Mouse (Mus musculus): ENCODE data around the gene Zic1. TPM values are rescaled to one million over a fixed set of nuclear protein-coding genes. Genes with fewer than 3 reads are reported as not detected.

Zic1 gene
- polyA plus RNA-seq, 1 experiment from 2014 or later = not detected

DNA sequence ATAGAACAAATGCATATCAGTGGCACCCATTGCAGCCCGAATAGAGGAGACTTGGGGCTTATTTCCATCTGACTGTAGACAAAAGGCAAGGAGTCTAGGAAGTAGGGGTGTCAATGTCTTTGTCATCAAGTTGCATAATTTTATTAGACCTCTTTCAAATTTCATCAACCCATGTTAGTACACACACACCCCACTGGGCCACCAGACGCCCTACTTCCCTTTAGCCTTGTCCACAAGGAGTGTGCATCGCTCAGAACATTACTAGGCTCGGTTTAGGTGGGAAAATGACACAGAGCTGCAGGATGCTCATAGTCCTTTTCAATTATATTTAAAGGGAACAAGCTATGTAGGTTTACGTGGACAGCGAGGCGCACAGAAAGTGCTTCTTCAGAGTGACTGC is 34.4 kb upstream of the Zic1 start:
- ATAC-seq (ENCODE audit: low FRiP score, low TSS enrichment) = no peak
- Histone ChIP-seq H3K9me3 (ENCODE audit: low read length) (no peaks in the 10 kb centered on the region), H3K27ac (ENCODE audit: low read length) (no peak overlapping the region), H3K4me1 (ENCODE audit: insufficient read depth, low read length) (no peaks in the 10 kb centered on the region), H3K4me3 (ENCODE audit: low read length) (no peak overlapping the region), H3K27me3 (ENCODE audit: insufficient read depth, low read length) (peaks cover 97% of the 10 kb centered on the region), H3K36me3 (ENCODE audit: insufficient read depth, low read length) (no peaks in the 10 kb centered on the region), H3K4me2 (replicated peaks; ENCODE audit: low read depth, low read length) (no peak overlapping the region), H3K9ac (replicated peaks; ENCODE audit: low read length) (no peak overlapping the region)
- WGBS = 14% methylated on average over 7 of the region's 7 CpGs

DNA sequence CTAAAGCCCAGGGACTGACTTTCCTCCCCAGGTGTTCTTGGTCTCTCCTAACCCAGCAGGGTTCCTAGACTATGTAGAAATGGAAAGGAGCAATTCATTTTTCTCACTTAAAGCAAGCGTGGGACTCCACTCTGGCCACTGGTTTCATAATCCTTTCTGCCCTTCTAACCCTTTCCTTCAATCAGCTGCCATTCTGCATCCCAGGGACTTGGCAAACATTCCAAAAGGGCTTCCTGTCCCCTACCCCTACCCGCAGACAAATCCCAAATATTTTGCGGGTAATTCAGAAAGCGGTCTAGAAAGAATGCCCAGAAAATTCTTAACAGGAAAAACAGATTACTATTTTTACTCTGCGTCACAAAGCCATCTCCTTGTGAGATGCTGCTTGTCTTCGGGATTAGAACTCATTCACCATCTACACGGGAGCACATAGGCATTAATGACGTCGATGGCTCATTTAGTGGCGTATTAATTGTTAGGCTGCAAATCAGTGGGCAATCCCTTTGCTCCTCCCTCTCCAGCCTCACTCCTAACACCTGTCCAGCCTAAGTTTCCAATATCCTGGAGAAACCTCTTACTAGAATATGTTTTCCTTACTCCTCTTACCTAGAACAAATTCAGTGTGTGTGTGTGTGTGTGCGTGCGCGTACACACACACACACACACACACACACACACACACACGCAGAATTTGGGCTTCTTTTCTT is 29.6 kb upstream of the Zic1 start:
- no peaks in the 10 kb centered on the region for H3K9me3 ChIP-seq (ENCODE audit: low read length)
- no peak overlapping the region for H3K4me2 ChIP-seq (replicated peaks; ENCODE audit: low read depth, low read length)
- H3K27ac ChIP-seq (ENCODE audit: low read length) = no peak overlapping the region
- H3K4me1 ChIP-seq (ENCODE audit: insufficient read depth, low read length) = no peaks in the 10 kb centered on the region
- H3K36me3 ChIP-seq (ENCODE audit: insufficient read depth, low read length) = no peaks in the 10 kb centered on the region
- H3K27me3 ChIP-seq (ENCODE audit: insufficient read depth, low read length) = peaks cover 95% of the 10 kb centered on the region
- no peak for ATAC-seq (ENCODE audit: low FRiP score, low TSS enrichment)
- H3K9ac ChIP-seq (replicated peaks; ENCODE audit: low read length) = no peak overlapping the region
- 5% methylated on average over 14 of the region's 14 CpGs for WGBS
- no peak overlapping the region for H3K4me3 ChIP-seq (ENCODE audit: low read length)

GRCm38 (mm10) chr9:91394211-91394646 is 28.6 kb upstream of the Zic1 start:
- Histone ChIP-seq H3K9ac (replicated peaks; ENCODE audit: low read length) (no peak overlapping the region), H3K27ac (ENCODE audit: low read length) (no peak overlapping the region), H3K4me2 (replicated peaks; ENCODE audit: low read depth, low read length) (no peak overlapping the region), H3K4me1 (ENCODE audit: insufficient read depth, low read length) (no peaks in the 10 kb centered on the region), H3K9me3 (ENCODE audit: low read length) (no peaks in the 10 kb centered on the region), H3K36me3 (ENCODE audit: insufficient read depth, low read length) (no peaks in the 10 kb centered on the region), H3K4me3 (ENCODE audit: low read length) (no peak overlapping the region), H3K27me3 (ENCODE audit: insufficient read depth, low read length) (peaks cover 95% of the 10 kb centered on the region)
- no peak for ATAC-seq (ENCODE audit: low FRiP score, low TSS enrichment)
- under 1% methylated on average over 14 of the region's 14 CpGs for WGBS

- peaks cover 94% of the 10 kb centered on the region for H3K27me3 ChIP-seq (ENCODE audit: insufficient read depth, low read length)
- no peaks in the 10 kb centered on the region for H3K36me3 ChIP-seq (ENCODE audit: insufficient read depth, low read length)
- H3K4me2 ChIP-seq (replicated peaks; ENCODE audit: low read depth, low read length) = no peak overlapping the region
- no peak for ATAC-seq (ENCODE audit: low FRiP score, low TSS enrichment)
- H3K4me1 ChIP-seq (ENCODE audit: insufficient read depth, low read length) = no peaks in the 10 kb centered on the region
- H3K4me3 ChIP-seq (ENCODE audit: low read length) = no peak overlapping the region
- no peak overlapping the region for H3K27ac ChIP-seq (ENCODE audit: low read length)
- no peaks in the 10 kb centered on the region for H3K9me3 ChIP-seq (ENCODE audit: low read length)
- no peak overlapping the region for H3K9ac ChIP-seq (replicated peaks; ENCODE audit: low read length)
- 5% methylated on average over 8 of the region's 8 CpGs for WGBS
Measured at GRCm38 (mm10) chr9:91393376-91394068, 27.9 kb upstream of the Zic1 start.

GRCm38 (mm10) chr9:91388173-91388572 is 22.6 kb upstream of the Zic1 start:
- peaks cover 96% of the 10 kb centered on the region for H3K27me3 ChIP-seq (ENCODE audit: insufficient read depth, low read length)
- no peaks in the 10 kb centered on the region for H3K4me1 ChIP-seq (ENCODE audit: insufficient read depth, low read length)
- no peak overlapping the region for H3K4me2 ChIP-seq (replicated peaks; ENCODE audit: low read depth, low read length)
- no peaks in the 10 kb centered on the region for H3K36me3 ChIP-seq (ENCODE audit: insufficient read depth, low read length)
- WGBS = under 1% methylated on average over 4 of the region's 4 CpGs
- no peak overlapping the region for H3K9ac ChIP-seq (replicated peaks; ENCODE audit: low read length)
- ATAC-seq (ENCODE audit: low FRiP score, low TSS enrichment) = no peak
- H3K27ac ChIP-seq (ENCODE audit: low read length) = no peak overlapping the region
- H3K9me3 ChIP-seq (ENCODE audit: low read length) = no peaks in the 10 kb centered on the region
- H3K4me3 ChIP-seq (ENCODE audit: low read length) = no peak overlapping the region

GRCm38 (mm10) chr9:91387740-91388080 is 22.1 kb upstream of the Zic1 start:
- Histone ChIP-seq H3K9me3 (ENCODE audit: low read length) (no peaks in the 10 kb centered on the region), H3K4me1 (ENCODE audit: insufficient read depth, low read length) (no peaks in the 10 kb centered on the region), H3K9ac (replicated peaks; ENCODE audit: low read length) (no peak overlapping the region), H3K36me3 (ENCODE audit: insufficient read depth, low read length) (no peaks in the 10 kb centered on the region), H3K27me3 (ENCODE audit: insufficient read depth, low read length) (peaks cover 98% of the 10 kb centered on the region), H3K4me2 (replicated peaks; ENCODE audit: low read depth, low read length) (no peak overlapping the region), H3K27ac (ENCODE audit: low read length) (no peak overlapping the region), H3K4me3 (ENCODE audit: low read length) (no peak overlapping the region)
- ATAC-seq (ENCODE audit: low FRiP score, low TSS enrichment) = no peak
- under 1% methylated on average over 5 of the region's 5 CpGs for WGBS

DNA sequence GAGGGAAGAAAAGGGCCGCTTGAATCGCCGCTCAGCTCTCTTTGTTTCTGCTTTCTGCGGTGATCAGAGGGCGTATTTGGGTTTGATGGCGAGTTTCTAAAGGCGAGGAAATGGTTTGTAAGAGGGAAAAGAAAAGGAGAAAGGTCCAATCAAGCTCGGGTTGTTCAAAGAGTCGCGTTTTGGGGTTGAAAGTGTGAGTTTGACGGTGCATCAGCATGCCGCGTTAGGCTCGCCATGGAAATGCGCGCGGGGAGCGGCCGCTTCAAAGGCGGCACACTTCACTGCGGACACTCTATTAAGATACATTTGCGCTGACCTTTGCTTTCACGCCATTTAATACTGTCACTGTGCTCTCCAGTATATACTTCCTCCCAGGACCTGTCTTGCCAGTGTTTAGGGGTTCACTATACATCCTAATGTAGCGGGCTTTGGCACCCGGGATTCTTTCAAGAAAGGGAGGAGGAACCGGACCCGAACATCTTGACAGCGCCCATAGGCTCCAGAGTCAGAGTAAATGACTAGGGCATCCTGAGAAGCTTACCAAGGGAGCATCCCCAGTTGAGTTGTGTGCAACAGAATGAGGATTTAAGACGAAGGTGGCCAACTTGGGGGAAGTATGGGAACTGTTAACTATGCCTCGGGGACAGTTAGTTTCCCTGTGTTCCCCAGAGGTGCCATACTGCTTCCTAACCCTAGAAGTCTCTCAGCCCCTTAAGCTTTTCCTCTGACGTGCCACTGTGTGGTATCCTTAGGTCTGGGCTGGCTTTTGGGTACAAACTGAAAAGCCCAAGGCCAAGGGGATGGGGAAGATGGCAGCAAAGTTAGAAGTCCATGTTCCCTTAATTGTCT is 21.5 kb upstream of the Zic1 start:
- H3K36me3 ChIP-seq (ENCODE audit: insufficient read depth, low read length) = no peaks in the 10 kb centered on the region
- H3K27me3 ChIP-seq (ENCODE audit: insufficient read depth, low read length) = peaks cover 98% of the 10 kb centered on the region
- no peak overlapping the region for H3K4me2 ChIP-seq (replicated peaks; ENCODE audit: low read depth, low read length)
- no peaks in the 10 kb centered on the region for H3K4me1 ChIP-seq (ENCODE audit: insufficient read depth, low read length)
- no peak overlapping the region for H3K27ac ChIP-seq (ENCODE audit: low read length)
- no peak overlapping the region for H3K9ac ChIP-seq (replicated peaks; ENCODE audit: low read length)
- no peaks in the 10 kb centered on the region for H3K9me3 ChIP-seq (ENCODE audit: low read length)
- ATAC-seq (ENCODE audit: low FRiP score, low TSS enrichment) = no peak
- under 1% methylated on average over 31 of the region's 31 CpGs for WGBS
- H3K4me3 ChIP-seq (ENCODE audit: low read length) = no peak overlapping the region

- Histone ChIP-seq H3K36me3 (ENCODE audit: insufficient read depth, low read length) (no peaks in the 10 kb centered on the region), H3K4me1 (ENCODE audit: insufficient read depth, low read length) (no peaks in the 10 kb centered on the region), H3K27me3 (ENCODE audit: insufficient read depth, low read length) (peaks cover 98% of the 10 kb centered on the region), H3K9me3 (ENCODE audit: low read length) (no peaks in the 10 kb centered on the region), H3K27ac (ENCODE audit: low read length) (no peak overlapping the region), H3K4me2 (replicated peaks; ENCODE audit: low read depth, low read length) (no peak overlapping the region), H3K9ac (replicated peaks; ENCODE audit: low read length) (no peak overlapping the region), H3K4me3 (ENCODE audit: low read length) (no peak overlapping the region)
- no peak for ATAC-seq (ENCODE audit: low FRiP score, low TSS enrichment)
- whole genome bisulfite sequencing = 1% methylated on average over 17 of the region's 17 CpGs
Measured at GRCm38 (mm10) chr9:91386502-91386890, 20.9 kb upstream of the Zic1 start.

DNA sequence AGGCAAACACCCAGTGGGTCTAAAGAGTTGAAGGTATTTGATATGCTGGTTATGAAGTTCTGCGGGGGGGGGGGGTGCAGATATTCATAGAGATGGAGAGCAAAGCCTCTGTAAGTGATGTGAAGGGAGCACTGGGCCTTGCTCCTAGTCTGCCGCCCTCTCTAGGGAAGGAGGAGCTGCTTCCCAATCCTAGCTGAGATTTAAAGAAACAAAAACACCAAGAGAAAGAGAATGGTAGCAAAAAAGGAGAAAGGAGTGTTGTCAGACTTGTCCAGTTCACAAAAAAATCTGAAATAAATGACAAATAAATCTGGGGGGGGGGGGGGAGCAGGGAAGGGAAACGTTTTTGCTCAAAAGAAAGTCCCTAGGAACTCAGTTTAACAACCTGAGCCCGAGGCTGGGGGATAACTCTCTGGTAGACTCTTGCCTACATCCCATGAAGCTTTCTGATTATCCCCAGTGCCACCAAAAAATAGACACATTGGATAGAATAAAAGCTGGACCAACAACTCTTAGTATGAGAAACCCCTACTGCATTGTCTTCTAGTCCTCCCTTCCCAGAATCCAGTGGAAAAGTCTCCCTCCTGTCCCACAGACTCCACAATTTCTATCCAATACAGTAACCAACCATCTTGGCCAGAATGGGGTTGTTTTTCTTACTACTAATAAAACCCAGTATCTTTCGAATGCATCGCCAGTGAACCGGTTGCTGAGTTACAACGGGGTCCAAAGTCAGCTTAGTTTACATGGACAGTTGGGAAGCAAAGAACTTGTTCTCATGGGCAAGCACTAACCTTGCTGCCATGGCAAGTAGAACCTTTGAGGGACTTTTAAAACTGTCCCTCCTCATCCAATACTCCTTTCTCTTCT is 20.2 kb upstream of the Zic1 start:
- Histone ChIP-seq H3K9me3 (ENCODE audit: low read length) (no peaks in the 10 kb centered on the region), H3K4me1 (ENCODE audit: insufficient read depth, low read length) (no peaks in the 10 kb centered on the region), H3K27me3 (ENCODE audit: insufficient read depth, low read length) (peaks cover 96% of the 10 kb centered on the region), H3K4me3 (ENCODE audit: low read length) (no peak overlapping the region), H3K27ac (ENCODE audit: low read length) (no peak overlapping the region), H3K4me2 (replicated peaks; ENCODE audit: low read depth, low read length) (no peak overlapping the region), H3K36me3 (ENCODE audit: insufficient read depth, low read length) (no peaks in the 10 kb centered on the region), H3K9ac (replicated peaks; ENCODE audit: low read length) (no peak overlapping the region)
- under 1% methylated on average over 8 of the region's 8 CpGs for WGBS
- no peak for ATAC-seq (ENCODE audit: low FRiP score, low TSS enrichment)

Data from kidney, embryonic 16.5 days (tissue).